Mouse (Mus musculus): ENCODE data around the gene Ankar.

The Ankar gene

GRCm38 (mm10) chr1:72700479-72700878 lies at the start of gene Ankar:
Gene Ankar, minus strand, starts transcription at chr1:72700579.
- DNase-seq (ENCODE audit: low read depth, low spot score) = peak; percentile 21

GRCm38 (mm10) chr1:72746382-72746781 lies 46.0 kb upstream of the Ankar start:
- no peak for DNase-seq (ENCODE audit: low read depth, low spot score)

GRCm38 (mm10) chr1:72744816-72745506 lies 44.6 kb upstream of the Ankar start:
- DNase-seq (ENCODE audit: low read depth, low spot score) = no peak

- peak; percentile 90 for DNase-seq (ENCODE audit: low read depth, low spot score)
Observed at GRCm38 (mm10) chr1:72741406-72741805, 41.0 kb upstream of the Ankar start.

GRCm38 (mm10) chr1:72739681-72740063 lies 39.3 kb upstream of the Ankar start:
- peak; percentile 68 for DNase-seq (ENCODE audit: low read depth, low spot score)

- no peak for DNase-seq (ENCODE audit: low read depth, low spot score)
Observed at GRCm38 (mm10) chr1:72738946-72739680, 38.7 kb upstream of the Ankar start.

GRCm38 (mm10) chr1:72736397-72737125 lies 36.2 kb upstream of the Ankar start:
- DNase-seq (ENCODE audit: low read depth, low spot score) = no peak

- no peak for DNase-seq (ENCODE audit: low read depth, low spot score)
Observed at GRCm38 (mm10) chr1:72733191-72733691, 32.9 kb upstream of the Ankar start.

GRCm38 (mm10) chr1:72730126-72730525 lies 29.7 kb upstream of the Ankar start:
- no peak for DNase-seq (ENCODE audit: low read depth, low spot score)

- DNase-seq (ENCODE audit: low read depth, low spot score) = no peak
Observed at GRCm38 (mm10) chr1:72728781-72729180, 28.4 kb upstream of the Ankar start.

- no peak for DNase-seq (ENCODE audit: low read depth, low spot score)
Observed at GRCm38 (mm10) chr1:72725941-72726340, 25.6 kb upstream of the Ankar start.

- no peak for DNase-seq (ENCODE audit: low read depth, low spot score)
Observed at GRCm38 (mm10) chr1:72724354-72724753, 24.0 kb upstream of the Ankar start.

GRCm38 (mm10) chr1:72722646-72723045 lies 22.3 kb upstream of the Ankar start:
- no peak for DNase-seq (ENCODE audit: low read depth, low spot score)

GRCm38 (mm10) chr1:72720115-72720725 lies 19.8 kb upstream of the Ankar start:
- DNase-seq (ENCODE audit: low read depth, low spot score) = no peak

- DNase-seq (ENCODE audit: low read depth, low spot score) = peak; percentile 91
Observed at GRCm38 (mm10) chr1:72718846-72719245, 18.5 kb upstream of the Ankar start.

GRCm38 (mm10) chr1:72717540-72717939 lies 17.2 kb upstream of the Ankar start:
- no peak for DNase-seq (ENCODE audit: low read depth, low spot score)

GRCm38 (mm10) chr1:72716926-72717325 lies 16.5 kb upstream of the Ankar start:
- peak; percentile 89 for DNase-seq (ENCODE audit: low read depth, low spot score)

- DNase-seq (ENCODE audit: low read depth, low spot score) = no peak
Observed at GRCm38 (mm10) chr1:72716421-72716820, 16.0 kb upstream of the Ankar start.

- DNase-seq (ENCODE audit: low read depth, low spot score) = no peak
Observed at GRCm38 (mm10) chr1:72715593-72716361, 15.4 kb upstream of the Ankar start.

GRCm38 (mm10) chr1:72715065-72715464 lies 14.7 kb upstream of the Ankar start:
- DNase-seq (ENCODE audit: low read depth, low spot score) = no peak

GRCm38 (mm10) chr1:72714547-72714946 lies 14.2 kb upstream of the Ankar start:
- DNase-seq (ENCODE audit: low read depth, low spot score) = peak; percentile 56

Measured in ZHBTc4 (cell line).